Mouse (Mus musculus) olfactory bulb, adult 2 months (tissue): Measurements from ENCODE around the gene Thsd4. TPM values are rescaled to one million over a fixed set of nuclear protein-coding genes. Genes with fewer than 3 reads are reported as not detected.

Experiments used
- H3K27ac ChIP-seq: fragments of 200-500 bp; 2 replicates; pipeline ENCODE4 v1.5.1; 2012; ENCODE audit warnings: low read depth, low read length; ENCODE audit not compliant: insufficient read depth
- H3K4me1 ChIP-seq: fragments of 200-500 bp; 2 replicates; pipeline ENCODE4 v1.6.1; 2012; ENCODE audit warnings: low read length; ENCODE audit not compliant: control insufficient read depth, insufficient read depth
- H3K4me3 ChIP-seq: fragments of 200-500 bp; 2 replicates; pipeline ENCODE4 v1.5.1; 2012; ENCODE audit warnings: mild to moderate bottlenecking, low read depth, low read length, moderate library complexity; ENCODE audit not compliant: insufficient read depth
- CTCF ChIP-seq: fragments of 200-500 bp; IDR thresholded peaks from 2 replicates; pipeline ENCODE4 v1.5.1; 2012; ENCODE audit warnings: low read depth, mild to moderate bottlenecking, low read length, moderate library complexity; ENCODE audit not compliant: insufficient read depth
- POLR2A ChIP-seq: fragments of 200-500 bp; IDR thresholded peaks from 2 replicates; pipeline ENCODE4 v1.6.1; 2012; ENCODE audit warnings: mild to moderate bottlenecking, low read depth, low read length, moderate library complexity; ENCODE audit not compliant: insufficient read depth
- WGBS: fragments of 180-500 bp; shearing (Covaris S2); methylation state at CpG from one replicate; pipeline ENCODE4 v1.1.7; 2018; 5-methylcytosine and 5-hydroxymethylcytosine counted together
- polyA plus RNA-seq: library from polyadenylated mRNA; stranded (reverse); fragments of >200 nt; gene quantifications from 2 replicates; pipeline ENCODE4 v1.2.4, GENCODE M21; 2012; ENCODE audit warnings: low replicate concordance; ENCODE audit not compliant: missing spikeins, insufficient read depth, insufficient read length

Gene Thsd4
- polyA plus RNA-seq, 1 experiment, result not detected

GRCm38 (mm10) chr9:60152990-60153389, 368.9 kb downstream of the Thsd4 start:
- H3K4me3 ChIP-seq, result no peak overlapping the region
- TF ChIP-seq CTCF (no peak), POLR2A (no peak)
- H3K4me1 ChIP-seq, result no peaks in the 10 kb centered on the region
- WGBS, result 100% methylated on average over 1 of the region's 1 CpGs
- no peak overlapping the region for H3K27ac ChIP-seq

GRCm38 (mm10) chr9:60151897-60152627, 369.8 kb downstream of the Thsd4 start:
- 94% methylated on average over 11 of the region's 11 CpGs for WGBS
- no peak overlapping the region for H3K27ac ChIP-seq
- H3K4me1 ChIP-seq, result peaks cover 3% of the 10 kb centered on the region; the same call in 1 of the 2 replicates
- H3K4me3 ChIP-seq, result no peak overlapping the region
- no peak for TF ChIP-seq POLR2A

GRCm38 (mm10) chr9:60150511-60150910, 371.3 kb downstream of the Thsd4 start:
- H3K4me1 ChIP-seq, result peaks cover 3% of the 10 kb centered on the region; the same call in 1 of the 2 replicates
- no peak for TF ChIP-seq POLR2A
- TF ChIP-seq CTCF, result no peak
- no peak overlapping the region for H3K27ac ChIP-seq
- H3K4me3 ChIP-seq, result no peak overlapping the region
- 100% methylated on average over 1 of the region's 1 CpGs for WGBS

- WGBS, result 70% methylated on average over 7 of the region's 7 CpGs
- Histone ChIP-seq H3K4me3 (no peak overlapping the region), H3K4me1 (peaks cover 7% of the 10 kb centered on the region; the same call in 1 of the 2 replicates), H3K27ac (no peak overlapping the region)
- no peak for TF ChIP-seq POLR2A
- TF ChIP-seq CTCF, result no peak
Observed at GRCm38 (mm10) chr9:60148988-60149387, 372.9 kb downstream of the Thsd4 start.

GRCm38 (mm10) chr9:60147401-60147800, 374.4 kb downstream of the Thsd4 start:
- TF ChIP-seq POLR2A (no peak), CTCF (no peak)
- Histone ChIP-seq H3K27ac (no peak overlapping the region), H3K4me1 (peaks cover 7% of the 10 kb centered on the region; the same call in 1 of the 2 replicates), H3K4me3 (no peak overlapping the region)
- WGBS, result 32% methylated on average over 4 of the region's 4 CpGs

- WGBS, result 54% methylated on average over 6 of the region's 6 CpGs
- no peak overlapping the region for H3K27ac ChIP-seq
Observed at GRCm38 (mm10) chr9:60143816-60144215, 378.0 kb downstream of the Thsd4 start.

GRCm38 (mm10) chr9:60141081-60141514, 380.7 kb downstream of the Thsd4 start:
- no peak overlapping the region for H3K4me3 ChIP-seq

More at GRCm38 (mm10) chr9:60143816-60144215, 378.0 kb downstream of the Thsd4 start:
- Histone ChIP-seq H3K4me1 (peaks cover 15% of the 10 kb centered on the region; the same call in 1 of the 2 replicates), H3K4me3 (no peak overlapping the region)
- TF ChIP-seq POLR2A (no peak), CTCF (no peak)

GRCm38 (mm10) chr9:60140411-60140810, 381.4 kb downstream of the Thsd4 start:
- 62% methylated on average over 6 of the region's 6 CpGs for WGBS
- Histone ChIP-seq H3K4me3 (no peak overlapping the region), H3K4me1 (peaks cover 12% of the 10 kb centered on the region; the same call in 1 of the 2 replicates), H3K27ac (no peak overlapping the region)
- TF ChIP-seq CTCF (no peak), POLR2A (no peak)

More at GRCm38 (mm10) chr9:60141081-60141514, 380.7 kb downstream of the Thsd4 start:
- no peak overlapping the region for H3K27ac ChIP-seq
- peaks cover 12% of the 10 kb centered on the region; the same call in 1 of the 2 replicates for H3K4me1 ChIP-seq
- WGBS, result 15% methylated on average over 7 of the region's 7 CpGs
- TF ChIP-seq POLR2A (no peak), CTCF (no peak)

- TF ChIP-seq POLR2A, result no peak
- no peak for TF ChIP-seq CTCF
- Histone ChIP-seq H3K4me1 (peaks cover 9% of the 10 kb centered on the region; the same call in 1 of the 2 replicates), H3K4me3 (no peak overlapping the region), H3K27ac (no peak overlapping the region)
- 91% methylated on average over 10 of the region's 10 CpGs for WGBS
Observed at GRCm38 (mm10) chr9:60139446-60139845, 382.4 kb downstream of the Thsd4 start.
